Mouse (Mus musculus) myocyte (in vitro differentiated cells): ENCODE measurements around the gene Ccl9.

Source experiments
- MAX ChIP-seq: IDR thresholded peaks from one replicate; pipeline ENCODE4 v1.6.1; 2011; ENCODE audit warnings: low read depth, mild to moderate bottlenecking, control low read depth
- POLR2A ChIP-seq: IDR thresholded peaks from one replicate; pipeline ENCODE4 v1.6.1; 2011; ENCODE audit warnings: low read depth, mild to moderate bottlenecking, control low read depth, moderate library complexity; ENCODE audit not compliant: insufficient read length
- TCF12 ChIP-seq: IDR thresholded peaks from one replicate; pipeline ENCODE4 v1.6.1; 2011; ENCODE audit warnings: mild to moderate bottlenecking, control low read depth; ENCODE audit not compliant: poor library complexity, insufficient read depth, severe bottlenecking
- TCF3 ChIP-seq: IDR thresholded peaks from one replicate; pipeline ENCODE4 v1.6.1; 2011; ENCODE audit warnings: low read depth, control low read depth; ENCODE audit not compliant: insufficient read length
- USF1 ChIP-seq: IDR thresholded peaks from one replicate; pipeline ENCODE4 v1.6.1; 2011; ENCODE audit warnings: low read depth, mild to moderate bottlenecking, control low read depth, moderate library complexity

DNA sequence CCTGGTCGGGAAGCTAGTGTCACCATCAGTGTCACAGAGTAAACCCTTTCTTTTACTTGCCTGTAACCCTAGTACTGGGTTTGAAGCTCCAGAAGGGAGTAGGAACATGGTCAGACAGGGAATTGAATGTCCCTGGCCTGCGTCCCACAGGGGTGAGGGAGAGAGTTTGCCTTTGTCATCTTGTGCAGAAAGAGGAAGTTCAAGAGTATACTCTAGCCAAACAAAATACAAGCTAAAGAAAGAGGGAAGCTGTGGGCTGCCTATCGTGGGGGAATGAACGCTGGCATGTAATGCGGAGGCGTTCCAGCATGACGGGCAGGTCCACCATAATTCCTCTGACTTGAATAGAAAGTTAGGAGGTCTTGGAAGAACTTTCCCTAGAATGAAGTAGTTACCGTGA is 6.2 kb downstream of the Ccl9 start:
- TF ChIP-seq USF1 (no peak), MAX (no peak), POLR2A (no peak), TCF3 (no peak), TCF12 (no peak)
